Mouse (Mus musculus) heart, embryonic 15.5 days (tissue): ENCODE data around the gene Chrdl2. TPM values are rescaled to one million over a fixed set of nuclear protein-coding genes. Genes with fewer than 3 reads are reported as not detected.
"Not testable (repeated sequence)": the region's sequence is repeated elsewhere in the genome, so short reads cannot be mapped to it uniquely, and the experiment has no call there.

Experiments
- ATAC-seq: fragments of 200-750 bp; cut with Nextera tagmentation; replicated peaks from 2 replicates; pipeline ENCODE4 v1.8.0; 2017; ENCODE audit warnings: low read depth, moderate TSS enrichment; ENCODE audit not compliant: insufficient number of reproducible peaks, insufficient read depth, low FRiP score
- H3K27ac ChIP-seq: fragments of 300-500 bp; sonication (generic); 2 replicates; pipeline ENCODE4 v1.5.1; 2015; ENCODE audit warnings: mild to moderate bottlenecking, inconsistent platforms
- H3K27me3 ChIP-seq: fragments of 300-500 bp; sonication (generic); 2 replicates; pipeline ENCODE4 v1.6.1; 2015; ENCODE audit warnings: inconsistent platforms
- H3K36me3 ChIP-seq: fragments of 300-500 bp; sonication (generic); 2 replicates; pipeline ENCODE4 v1.6.1; 2015; ENCODE audit warnings: mild to moderate bottlenecking, inconsistent platforms
- H3K4me1 ChIP-seq: fragments of 300-500 bp; sonication (generic); replicated peaks from 2 replicates; pipeline ENCODE4 v1.6.1; 2015; ENCODE audit warnings: inconsistent platforms
- H3K4me2 ChIP-seq: fragments of 300-500 bp; sonication (generic); 2 replicates; pipeline ENCODE4 v1.6.1; 2015; ENCODE audit warnings: inconsistent platforms, mild to moderate bottlenecking, moderate library complexity
- H3K4me3 ChIP-seq: fragments of 300-500 bp; sonication (generic); 2 replicates; pipeline ENCODE4 v1.5.1; 2015; ENCODE audit warnings: mild to moderate bottlenecking, inconsistent platforms
- H3K9ac ChIP-seq: fragments of 300-500 bp; sonication (generic); 2 replicates; pipeline ENCODE4 v1.6.1; 2015; ENCODE audit warnings: mild to moderate bottlenecking, inconsistent platforms
- H3K9me3 ChIP-seq: fragments of 300-500 bp; sonication (generic); replicated peaks from 2 replicates; pipeline ENCODE4 v1.6.1; 2016; ENCODE audit warnings: inconsistent platforms
- WGBS: fragments of 180-500 bp; shearing (Covaris S2); methylation state at CpG from one replicate; pipeline ENCODE4 v1.1.7; 2015; ENCODE audit warnings: mixed read lengths; 5-methylcytosine and 5-hydroxymethylcytosine counted together
- polyA plus RNA-seq: library from polyadenylated mRNA; unstranded; fragments of >200 nt; fragmentation: Nextera tagmentation; extraction: Ambion mirVana; gene quantifications from 2 replicates; pipeline ENCODE4 v1.2.1, GENCODE M21; 2015

The Chrdl2 gene
- polyA plus RNA-seq, 1 experiment from 2014 or later = 0.11 TPM

DNA sequence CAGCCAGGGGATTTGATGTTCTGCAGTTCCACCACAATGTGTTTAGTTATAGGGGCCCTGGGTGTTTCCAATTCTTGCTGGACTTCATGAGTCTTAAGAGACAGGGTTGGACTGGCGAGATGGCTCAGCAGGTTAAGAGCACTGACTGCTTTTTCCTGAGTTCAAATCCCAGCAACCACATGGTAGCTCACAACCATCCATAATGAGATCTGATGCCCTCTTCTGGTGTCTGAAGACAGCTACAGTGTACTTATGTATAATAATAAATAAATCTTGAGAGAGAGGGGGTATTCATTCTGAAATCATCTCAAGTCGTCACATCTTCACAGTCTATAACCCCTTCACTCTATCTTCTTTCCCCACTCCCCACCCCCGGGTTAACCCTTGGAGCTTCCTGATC lies 33.1 kb upstream of the Chrdl2 start:
- ATAC-seq = not testable (repeated sequence)
- 87% methylated on average over 3 of the region's 3 CpGs for WGBS

DNA sequence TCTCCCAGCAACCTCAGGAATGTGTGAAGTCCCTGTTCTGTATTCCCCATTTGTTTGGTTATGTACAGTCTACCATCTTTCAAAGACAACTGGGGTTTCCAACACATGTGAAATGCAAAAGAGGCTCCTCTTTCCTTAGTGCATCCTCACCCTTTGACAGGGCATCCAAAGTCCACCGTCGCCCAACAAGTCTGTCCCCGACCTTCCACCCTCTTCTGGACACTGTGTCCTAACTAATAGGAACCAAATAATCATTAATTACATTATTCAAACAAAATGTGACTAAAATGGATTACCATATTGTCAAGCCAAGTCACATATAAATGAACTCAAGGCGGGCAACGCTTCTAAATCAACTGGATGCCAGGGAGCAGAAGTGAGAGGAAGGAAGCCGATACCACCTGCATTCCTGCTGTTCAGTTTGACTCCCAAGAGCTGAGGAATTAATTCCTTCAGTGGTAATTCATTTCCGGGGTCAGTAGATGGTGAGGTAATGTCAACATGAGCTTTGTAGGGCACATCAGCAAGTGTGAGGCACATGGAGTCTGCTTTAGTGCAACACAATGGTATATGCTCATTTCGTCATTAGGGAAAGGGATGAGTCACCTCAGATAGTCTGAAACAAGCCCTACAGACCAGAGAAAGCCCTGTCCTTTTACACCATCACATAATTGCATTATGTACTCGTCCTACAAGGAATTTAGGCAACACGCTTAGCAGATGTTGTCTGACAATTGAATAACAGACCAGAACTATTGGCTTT lies 31.6 kb upstream of the Chrdl2 start:
- Histone ChIP-seq H3K4me3 (no peak overlapping the region), H3K9ac (no peak overlapping the region), H3K9me3 (no peaks in the 10 kb centered on the region), H3K4me1 (peaks cover 28% of the 10 kb centered on the region), H3K27ac (no peak overlapping the region), H3K4me2 (no peak overlapping the region), H3K27me3 (no peaks in the 10 kb centered on the region), H3K36me3 (no peaks in the 10 kb centered on the region)
- WGBS = 70% methylated on average over 10 of the region's 10 CpGs
- ATAC-seq = no peak

More for the DNA sequence above, 33.1 kb upstream of the Chrdl2 start:
- peaks cover 20% of the 10 kb centered on the region for H3K4me1 ChIP-seq
- not testable (repeated sequence) for H3K27ac ChIP-seq, H3K9ac ChIP-seq, H3K36me3 ChIP-seq, H3K9me3 ChIP-seq, H3K4me2 ChIP-seq, H3K4me3 ChIP-seq, H3K27me3 ChIP-seq

- H3K27me3 ChIP-seq = no peaks in the 10 kb centered on the region
- H3K9me3 ChIP-seq = no peaks in the 10 kb centered on the region
- ATAC-seq = no peak
- 84% methylated on average over 5 of the region's 5 CpGs for WGBS
- H3K4me2 ChIP-seq = no peak overlapping the region
- no peak overlapping the region for H3K27ac ChIP-seq
- H3K4me1 ChIP-seq = peaks cover 32% of the 10 kb centered on the region
- no peaks in the 10 kb centered on the region for H3K36me3 ChIP-seq
- H3K9ac ChIP-seq = no peak overlapping the region
- no peak overlapping the region for H3K4me3 ChIP-seq
These were observed 30.0 kb upstream of the Chrdl2 start for GRCm38 (mm10) chr7:99975819-99976575.

DNA sequence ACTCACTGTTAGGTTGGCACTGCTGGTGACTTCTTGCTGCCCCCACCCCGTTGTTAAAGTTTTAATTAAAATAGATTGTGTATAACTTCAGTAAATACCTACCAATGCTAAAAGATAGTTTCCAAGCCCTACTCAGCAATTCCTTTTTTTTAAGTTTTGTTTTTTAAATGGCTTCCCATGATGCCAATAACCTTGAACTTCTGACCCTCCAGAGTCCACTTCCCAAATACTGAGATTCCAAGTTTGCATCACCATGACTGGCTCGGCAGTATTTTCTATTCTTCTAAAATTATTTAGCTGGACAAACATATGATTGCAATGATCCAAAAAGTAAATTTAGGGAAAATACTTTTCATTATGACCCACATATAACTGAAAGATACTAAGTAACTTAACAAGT lies 27.9 kb upstream of the Chrdl2 start:
- Histone ChIP-seq H3K27ac (no peak overlapping the region), H3K27me3 (no peaks in the 10 kb centered on the region), H3K4me3 (no peak overlapping the region), H3K9ac (no peak overlapping the region), H3K4me1 (peaks cover 35% of the 10 kb centered on the region), H3K36me3 (no peaks in the 10 kb centered on the region), H3K9me3 (no peaks in the 10 kb centered on the region), H3K4me2 (no peak overlapping the region)
- 79% methylated on average over 2 of the region's 2 CpGs for WGBS
- no peak for ATAC-seq

DNA sequence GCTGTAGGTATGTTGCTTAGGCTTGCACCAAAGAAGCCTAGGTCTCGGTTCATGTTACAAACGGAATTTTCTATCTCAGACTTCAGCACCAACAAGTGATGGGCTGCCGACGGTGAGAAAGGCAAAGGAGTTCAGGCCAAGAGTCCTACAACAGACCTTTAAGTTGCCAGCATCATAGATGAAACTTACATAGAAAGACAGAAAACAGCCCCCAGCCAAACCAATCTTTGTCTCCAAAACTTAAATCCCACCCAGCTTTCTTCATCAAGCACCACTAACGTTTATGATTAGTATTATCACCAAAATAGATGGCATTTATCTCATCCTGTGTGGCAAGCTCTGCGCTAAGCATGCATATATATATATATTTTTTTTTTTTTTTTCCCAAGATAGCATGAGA lies 26.9 kb upstream of the Chrdl2 start:
- Histone ChIP-seq H3K27ac (peak overlapping the region; percentile 87; the same call in 1 of the 2 replicates), H3K4me1 (peaks cover 28% of the 10 kb centered on the region), H3K4me3 (peak overlapping the region; percentile 86), H3K27me3 (no peaks in the 10 kb centered on the region), H3K9ac (peak overlapping the region; percentile 77), H3K9me3 (no peaks in the 10 kb centered on the region), H3K4me2 (peak overlapping the region; percentile 75), H3K36me3 (no peaks in the 10 kb centered on the region)
- no peak for ATAC-seq
- WGBS = 8% methylated on average over 6 of the region's 6 CpGs

DNA sequence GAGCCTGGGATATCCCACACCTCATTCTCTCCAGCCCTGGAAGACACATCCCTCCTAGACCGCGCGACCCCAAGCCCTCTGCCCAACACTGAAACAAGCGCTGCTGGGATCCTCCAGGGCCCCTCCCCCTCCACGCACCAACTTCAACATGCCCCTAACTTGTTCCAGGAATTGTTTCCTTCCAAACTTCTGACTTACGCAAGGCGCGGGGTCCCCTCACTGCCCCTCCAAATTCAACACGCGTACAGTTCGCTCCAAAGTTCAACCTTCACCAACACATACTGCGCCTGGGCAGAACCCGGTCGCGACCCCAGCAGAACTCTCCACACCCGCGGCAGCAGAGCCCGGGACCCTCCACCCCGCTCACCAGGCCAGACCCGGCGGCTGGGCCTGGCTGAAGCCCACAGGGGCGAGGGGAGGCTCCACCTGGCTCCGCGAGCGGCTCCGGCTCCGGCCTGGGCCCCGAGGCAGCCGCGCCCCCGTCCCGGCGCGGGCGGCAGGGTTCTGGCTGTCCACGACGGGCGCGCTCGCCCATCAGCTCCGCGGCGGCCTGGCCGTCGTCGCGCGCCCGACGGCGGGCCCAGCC lies 26.3 kb upstream of the Chrdl2 start:
- no peaks in the 10 kb centered on the region for H3K36me3 ChIP-seq
- peak; percentile 79 for ATAC-seq
- H3K4me1 ChIP-seq = peaks cover 22% of the 10 kb centered on the region
- peak overlapping the region; percentile 77 for H3K9ac ChIP-seq
- WGBS = under 1% methylated on average over 49 of the region's 51 CpGs
- peak overlapping the region; percentile 86 for H3K4me3 ChIP-seq
- peak overlapping the region; percentile 75 for H3K4me2 ChIP-seq
- peak overlapping the region; percentile 87 for H3K27ac ChIP-seq
- no peaks in the 10 kb centered on the region for H3K9me3 ChIP-seq
- no peaks in the 10 kb centered on the region for H3K27me3 ChIP-seq

- Histone ChIP-seq H3K27me3 (no peaks in the 10 kb centered on the region), H3K9ac (peak within 1 kb of the TSS; percentile 77), H3K36me3 (no peaks in the 10 kb centered on the region), H3K9me3 (no peaks in the 10 kb centered on the region), H3K27ac (peak within 1 kb of the TSS; percentile 87), H3K4me3 (peak within 1 kb of the TSS; percentile 86), H3K4me2 (peak within 1 kb of the TSS; percentile 75), H3K4me1 (peaks cover 20% of the 10 kb centered on the region)
- ATAC-seq = peak; percentile 92
- under 1% methylated on average over 55 of the region's 55 CpGs for whole genome bisulfite sequencing
These were observed 25.8 kb upstream of the Chrdl2 start, which contains the start of gene Rnf169 for GRCm38 (mm10) chr7:99980132-99980591. Gene Rnf169 (minus strand): TSS chr7:99980448.

GRCm38 (mm10) chr7:99981311-99981710 lies 24.7 kb upstream of the Chrdl2 start:
- Histone ChIP-seq H3K9me3 (no peaks in the 10 kb centered on the region), H3K9ac (no peak overlapping the region), H3K4me2 (no peak overlapping the region), H3K27ac (no peak overlapping the region), H3K4me1 (peaks cover 18% of the 10 kb centered on the region), H3K4me3 (no peak overlapping the region), H3K36me3 (no peaks in the 10 kb centered on the region), H3K27me3 (no peaks in the 10 kb centered on the region)
- WGBS = 17% methylated on average over 2 of the region's 2 CpGs
- ATAC-seq = no peak

DNA sequence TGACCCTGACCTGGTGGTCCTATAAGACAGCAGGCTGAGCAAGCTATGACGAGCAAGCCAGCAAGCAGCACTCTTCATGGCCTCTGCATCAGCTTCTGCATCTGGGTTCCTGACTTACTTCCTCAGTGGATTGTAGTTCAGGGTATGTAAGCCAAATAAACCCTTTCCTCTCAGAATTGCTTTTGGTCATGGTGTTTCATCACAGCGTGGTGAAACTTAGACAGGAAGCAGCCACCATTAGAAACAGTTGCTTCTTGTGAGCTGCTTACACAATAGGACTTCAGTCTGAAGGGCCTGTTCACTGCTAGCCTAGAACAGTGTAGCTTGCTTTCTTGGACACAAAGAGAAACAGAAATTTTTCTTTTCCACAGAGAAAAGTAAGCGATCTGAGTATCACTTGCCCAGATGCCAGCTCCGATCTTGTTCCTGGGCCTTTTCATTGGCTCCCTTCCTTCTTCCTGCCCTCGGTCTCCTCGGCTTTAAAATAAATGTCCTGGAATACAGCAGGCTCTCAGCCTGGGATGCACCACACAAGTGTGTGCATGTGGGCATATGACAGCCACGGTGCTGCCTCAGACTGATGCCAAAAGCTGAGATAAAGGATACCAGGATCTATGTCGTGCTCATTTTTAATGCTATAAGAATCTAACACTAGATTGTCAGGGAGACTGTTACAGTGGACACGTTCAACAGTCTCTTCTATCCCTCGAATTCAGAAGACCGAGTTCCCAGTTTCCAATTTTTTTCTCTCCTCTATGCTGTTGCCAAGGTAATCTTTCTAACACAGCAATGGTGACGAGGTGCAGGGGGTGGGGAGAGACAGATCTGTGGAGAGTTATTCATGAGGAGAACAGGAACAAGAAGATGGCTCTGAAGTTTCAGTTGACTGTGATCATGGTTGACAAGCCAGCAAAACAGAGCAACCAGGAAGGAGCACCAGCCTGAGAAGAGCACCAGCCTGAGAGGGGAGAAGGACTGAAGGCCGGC lies 23.4 kb upstream of the Chrdl2 start:
- H3K36me3 ChIP-seq = no peaks in the 10 kb centered on the region
- ATAC-seq = no peak
- 76% methylated on average over 13 of the region's 13 CpGs for WGBS
- no peak overlapping the region for H3K27ac ChIP-seq
- H3K4me1 ChIP-seq = peaks cover 18% of the 10 kb centered on the region
- no peak overlapping the region for H3K9ac ChIP-seq
- H3K27me3 ChIP-seq = no peaks in the 10 kb centered on the region
- no peak overlapping the region for H3K4me2 ChIP-seq
- no peak overlapping the region for H3K4me3 ChIP-seq
- no peaks in the 10 kb centered on the region for H3K9me3 ChIP-seq

DNA sequence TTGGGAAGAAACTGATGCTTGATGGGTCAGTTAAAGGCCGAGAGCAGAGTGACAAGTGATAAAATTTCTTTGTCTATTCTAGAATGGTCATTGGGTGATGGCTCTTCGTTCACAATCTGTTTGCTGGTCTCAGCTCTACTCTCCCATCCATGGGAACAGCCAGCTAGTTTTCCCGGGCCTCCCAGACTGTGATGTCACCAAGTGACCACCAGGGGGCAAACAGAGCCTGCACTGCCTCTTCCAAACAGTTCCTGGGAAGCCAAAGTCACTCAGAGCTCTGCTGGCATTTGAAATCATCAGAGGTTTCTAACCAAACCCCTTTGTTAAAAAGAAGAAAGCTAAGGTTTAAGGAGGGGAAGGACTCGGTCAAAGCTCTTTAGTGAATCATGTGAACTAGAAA lies 17.2 kb upstream of the Chrdl2 start:
- whole genome bisulfite sequencing = 3% methylated on average over 4 of the region's 4 CpGs
- Histone ChIP-seq H3K4me3 (no peak overlapping the region), H3K9me3 (no peaks in the 10 kb centered on the region), H3K9ac (no peak overlapping the region), H3K27me3 (no peaks in the 10 kb centered on the region), H3K36me3 (no peaks in the 10 kb centered on the region), H3K27ac (no peak overlapping the region), H3K4me2 (no peak overlapping the region), H3K4me1 (0 out of 2 replicates have a peak, but pooled peaks cover 2% of the 10 kb centered on the region)
- no peak for ATAC-seq
